Mouse (Mus musculus) midbrain, postnatal 0 days (tissue): ENCODE measurements around the gene Hcrtr1. TPM values are rescaled to one million over a fixed set of nuclear protein-coding genes. Genes with fewer than 3 reads are reported as not detected.

Experiments used
- ATAC-seq: fragments of 200-750 bp; cut with Nextera tagmentation; 2 replicates; pipeline ENCODE4 v1.8.0; 2017; ENCODE audit warnings: moderate number of reproducible peaks, mild to moderate bottlenecking, moderate TSS enrichment, moderate library complexity; ENCODE audit not compliant: low FRiP score
- DNase-seq: peaks from one replicate; pipeline ENCODE4 v3.0.0-alpha.2; 2015; ENCODE audit warnings: low spot score
- H3K27ac ChIP-seq: fragments of 300-500 bp; sonication (generic); 2 replicates; pipeline ENCODE4 v1.5.1; 2014; ENCODE audit warnings: low read depth, mild to moderate bottlenecking, low read length, mixed read lengths
- H3K27me3 ChIP-seq: fragments of 300-500 bp; sonication (generic); 2 replicates; pipeline ENCODE4 v1.6.1; 2014; ENCODE audit warnings: low read length, control low read depth, mixed read lengths; ENCODE audit not compliant: insufficient read depth
- H3K36me3 ChIP-seq: fragments of 300-500 bp; sonication (generic); 2 replicates; pipeline ENCODE4 v1.6.1; 2014; ENCODE audit warnings: low read length, control low read depth, mixed read lengths; ENCODE audit not compliant: insufficient read depth
- H3K4me1 ChIP-seq: fragments of 300-500 bp; sonication (generic); 2 replicates; pipeline ENCODE4 v1.6.1; 2014; ENCODE audit warnings: mild to moderate bottlenecking, control low read depth, antibody characterized with exemption, low read length, mixed read lengths; ENCODE audit not compliant: insufficient read depth
- H3K4me2 ChIP-seq: fragments of 300-500 bp; sonication (generic); 2 replicates; pipeline ENCODE4 v1.6.1; 2014; ENCODE audit warnings: low read depth, mild to moderate bottlenecking, low read length, mixed read lengths; ENCODE audit not compliant: poor library complexity, severe bottlenecking
- H3K4me3 ChIP-seq: fragments of 300-500 bp; sonication (generic); 2 replicates; pipeline ENCODE4 v1.5.1; 2014; ENCODE audit warnings: low read depth, mild to moderate bottlenecking, low read length, moderate library complexity
- H3K9ac ChIP-seq: fragments of 300-500 bp; sonication (generic); replicated peaks from 2 replicates; pipeline ENCODE4 v1.6.1; 2014; ENCODE audit warnings: mild to moderate bottlenecking, low read length, moderate library complexity, mixed read lengths; ENCODE audit not compliant: poor library complexity, severe bottlenecking
- H3K9me3 ChIP-seq: fragments of 300-500 bp; sonication (generic); 2 replicates; pipeline ENCODE4 v1.6.1; 2016; ENCODE audit warnings: low read length, control low read depth
- CTCF ChIP-seq: IDR thresholded peaks from 2 replicates; pipeline ENCODE4 v1.5.1; 2016; ENCODE audit warnings: antibody characterized with exemption, mild to moderate bottlenecking
- WGBS: fragments of 180-500 bp; shearing (Covaris S2); extraction: QIAGEN DNeasy Blood & Tissue Kit; methylation state at CpG from one replicate; pipeline ENCODE4 v1.1.7; 2014; 5-methylcytosine and 5-hydroxymethylcytosine counted together
- polyA plus RNA-seq: library from polyadenylated mRNA; unstranded; fragments of >200 nt; fragmentation: Nextera tagmentation; extraction: Ambion mirVana; gene quantifications from 2 replicates; pipeline ENCODE4 v1.2.1, GENCODE M21; 2015
- total RNA-seq: library from RNA; depleted of rRNA; stranded (reverse); fragments of >200 nt; gene quantifications from 2 replicates; pipeline ENCODE4 v1.2.3, GENCODE M21; 2014

The Hcrtr1 gene
- total and polyA plus RNA-seq, 2 experiments from 2014 or later, result 13.9 to 20.4 TPM

DNA sequence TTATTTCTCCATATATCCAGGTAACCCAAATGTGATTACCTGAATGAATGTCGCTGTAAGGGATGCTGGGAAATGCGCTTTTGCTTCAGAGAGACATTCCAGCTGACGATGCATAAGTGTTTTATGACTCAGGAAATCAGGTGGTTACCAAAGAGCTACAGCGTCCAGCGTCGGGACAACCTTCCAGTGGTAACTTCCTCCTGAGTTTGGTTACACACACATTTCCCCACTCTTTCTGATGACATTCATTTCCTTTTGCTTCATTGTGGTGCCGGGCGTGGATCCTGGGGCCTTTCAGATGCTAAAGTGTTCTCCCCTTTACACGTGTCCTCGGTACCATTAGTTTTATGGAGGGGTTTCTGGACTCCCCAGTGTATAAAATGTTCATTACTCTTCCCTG, 9.2 kb upstream of the Hcrtr1 start:
- no peaks in the 10 kb centered on the region for H3K9me3 ChIP-seq
- no peak for DNase-seq
- WGBS, result 82% methylated on average over 10 of the region's 10 CpGs

DNA sequence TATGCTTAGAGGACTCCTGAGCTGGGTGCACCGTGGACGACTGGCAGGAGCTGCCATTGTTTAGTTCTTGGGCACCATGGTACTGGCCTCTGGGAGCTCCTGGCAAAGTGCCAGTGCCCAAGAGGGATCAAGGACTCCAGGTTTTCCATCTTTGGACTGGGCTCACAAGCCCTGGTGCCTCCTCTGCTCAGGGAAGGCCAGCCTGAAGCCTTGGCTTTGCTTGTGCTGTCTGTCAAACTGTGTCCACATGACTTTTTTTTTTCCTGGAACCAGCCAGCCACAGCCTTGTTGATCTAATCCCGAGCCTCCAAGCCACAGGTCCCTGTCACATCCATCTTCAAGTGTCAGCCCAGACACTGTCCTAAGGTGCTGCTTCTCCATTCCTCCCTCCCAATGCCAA, 2.6 kb upstream of the Hcrtr1 start:
- peaks cover 4% of the 10 kb centered on the region; the same call in 1 of the 2 replicates for H3K4me1 ChIP-seq
- WGBS, result 29% methylated on average over 3 of the region's 3 CpGs

More for the DNA sequence above, 9.2 kb upstream of the Hcrtr1 start:
- H3K27me3 ChIP-seq, result 0 out of 2 replicates have a peak, but pooled peaks cover 3% of the 10 kb centered on the region
- H3K4me3 ChIP-seq, result no peak overlapping the region
- no peak for TF ChIP-seq CTCF
- H3K36me3 ChIP-seq, result no peaks in the 10 kb centered on the region
- H3K4me1 ChIP-seq, result no peaks in the 10 kb centered on the region
- no peak overlapping the region for H3K4me2 ChIP-seq
- no peak for ATAC-seq
- no peak overlapping the region for H3K27ac ChIP-seq
- no peak overlapping the region for H3K9ac ChIP-seq

DNA sequence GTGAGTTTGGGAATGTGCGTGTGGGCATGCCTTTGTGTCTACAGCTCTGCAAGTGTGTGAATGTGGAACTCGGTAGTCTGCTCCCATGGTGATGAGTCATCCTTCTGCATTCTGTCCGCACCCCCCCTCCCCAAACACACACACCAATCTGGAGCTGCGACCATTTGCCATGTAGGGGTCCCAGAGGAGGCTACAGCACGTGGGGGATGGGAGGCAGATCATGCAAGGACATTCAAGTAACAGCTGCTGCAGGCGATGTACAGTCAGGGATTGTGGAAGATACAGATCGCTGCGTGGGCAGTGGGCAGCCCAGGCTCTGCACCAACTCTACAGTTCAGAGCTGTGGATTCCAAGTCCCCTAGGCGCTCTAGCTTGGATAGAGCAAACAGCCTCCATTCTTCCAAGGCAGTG, 1.8 kb upstream of the Hcrtr1 start:
- Histone ChIP-seq H3K4me1 (peaks cover 4% of the 10 kb centered on the region; the same call in 1 of the 2 replicates), H3K4me2 (no peak overlapping the region), H3K4me3 (no peak overlapping the region), H3K27ac (no peak overlapping the region), H3K9ac (no peak overlapping the region), H3K27me3 (peaks cover 6% of the 10 kb centered on the region), H3K9me3 (no peaks in the 10 kb centered on the region), H3K36me3 (no peaks in the 10 kb centered on the region)
- ATAC-seq, result no peak
- 38% methylated on average over 9 of the region's 9 CpGs for WGBS
- no peak for TF ChIP-seq CTCF
- peak; percentile 66 for DNase-seq

More for the DNA sequence above, 2.6 kb upstream of the Hcrtr1 start:
- ATAC-seq, result no peak
- Histone ChIP-seq H3K36me3 (no peaks in the 10 kb centered on the region), H3K9ac (no peak overlapping the region), H3K4me2 (no peak overlapping the region), H3K27ac (no peak overlapping the region), H3K27me3 (peaks cover 6% of the 10 kb centered on the region), H3K9me3 (no peaks in the 10 kb centered on the region), H3K4me3 (no peak overlapping the region)
- TF ChIP-seq CTCF, result no peak
- DNase-seq, result peak; percentile 21

DNA sequence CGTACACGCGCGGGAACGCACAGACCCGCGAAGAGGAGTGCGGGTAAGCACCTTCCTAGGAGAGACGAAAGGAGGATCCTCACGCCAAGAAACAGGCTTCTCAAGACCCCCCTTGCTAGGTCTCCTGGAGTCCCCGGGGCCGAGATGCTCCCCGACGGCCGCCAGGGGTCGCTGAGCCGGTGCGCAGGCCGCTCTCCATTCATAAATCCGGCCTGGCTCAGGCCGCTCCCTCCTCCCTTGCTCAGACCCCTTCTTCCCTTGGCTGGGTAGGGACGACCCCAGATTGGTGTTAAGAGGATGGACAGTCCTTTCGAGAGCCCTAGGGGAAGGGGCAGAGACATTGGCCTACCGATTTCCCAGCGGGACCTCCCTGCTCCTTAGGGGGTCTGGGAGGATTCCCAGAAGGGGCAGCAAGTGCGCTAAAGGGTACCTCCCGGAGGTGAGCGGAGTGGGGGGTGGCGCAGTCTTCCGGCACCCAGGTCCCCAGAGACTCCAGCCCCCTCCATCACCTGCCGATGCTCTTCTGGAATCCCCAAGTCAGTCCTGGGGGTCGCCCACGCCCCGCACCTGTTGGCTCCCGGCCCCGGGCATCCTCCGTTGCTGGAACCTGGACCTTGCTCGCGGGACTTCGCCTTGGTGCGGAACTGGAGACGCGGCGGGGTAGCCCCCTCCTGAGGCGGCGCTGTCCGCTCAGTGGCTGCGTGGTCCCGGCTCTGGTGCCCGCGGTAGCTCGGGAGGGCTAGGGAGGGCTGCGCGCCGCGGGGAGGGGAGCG, 532 bp downstream of the Hcrtr1 start:
- no peaks in the 10 kb centered on the region for H3K36me3 ChIP-seq
- H3K27me3 ChIP-seq, result peaks cover 6% of the 10 kb centered on the region
- peak; percentile 93 for TF ChIP-seq CTCF
- ATAC-seq (peak; percentile 84), DNase-seq (peak; percentile 80)
- peak overlapping the region; percentile 71 for H3K9ac ChIP-seq
- H3K9me3 ChIP-seq, result no peaks in the 10 kb centered on the region
- WGBS, result under 1% methylated on average over 53 of the region's 57 CpGs
- H3K4me1 ChIP-seq, result peaks cover 4% of the 10 kb centered on the region; the same call in 1 of the 2 replicates
- no peak overlapping the region for H3K27ac ChIP-seq
- peak overlapping the region; percentile 52 for H3K4me3 ChIP-seq
- H3K4me2 ChIP-seq, result peak overlapping the region; percentile 97

DNA sequence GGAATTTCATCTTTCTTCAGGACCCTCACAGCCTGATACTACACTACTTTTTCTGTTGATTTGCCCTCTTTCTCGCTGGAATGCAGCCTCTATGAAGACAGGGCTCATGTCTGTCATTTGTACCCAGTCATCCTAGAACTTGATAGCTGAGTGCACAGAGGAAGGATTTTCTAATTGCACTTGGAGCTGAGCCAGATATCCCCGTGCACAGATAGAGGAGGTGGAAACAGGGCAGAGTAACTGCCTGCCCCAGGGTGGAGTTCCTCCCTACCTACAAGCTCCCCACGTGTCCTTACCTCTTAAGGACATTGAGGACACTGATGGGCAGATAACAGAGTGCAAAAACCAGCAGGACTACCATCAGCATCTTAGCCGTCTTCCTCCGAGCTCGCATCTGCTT, 5.8 kb downstream of the Hcrtr1 start:
- ATAC-seq (no peak), DNase-seq (no peak)
- TF ChIP-seq CTCF, result no peak
- Histone ChIP-seq H3K9me3 (no peaks in the 10 kb centered on the region), H3K4me1 (no peaks in the 10 kb centered on the region), H3K4me3 (no peak overlapping the region), H3K27me3 (peaks cover 6% of the 10 kb centered on the region), H3K27ac (no peak overlapping the region), H3K36me3 (0 out of 2 replicates have a peak, but pooled peaks cover 3% of the 10 kb centered on the region), H3K9ac (no peak overlapping the region), H3K4me2 (no peak overlapping the region)
- 54% methylated on average over 6 of the region's 6 CpGs for WGBS

DNA sequence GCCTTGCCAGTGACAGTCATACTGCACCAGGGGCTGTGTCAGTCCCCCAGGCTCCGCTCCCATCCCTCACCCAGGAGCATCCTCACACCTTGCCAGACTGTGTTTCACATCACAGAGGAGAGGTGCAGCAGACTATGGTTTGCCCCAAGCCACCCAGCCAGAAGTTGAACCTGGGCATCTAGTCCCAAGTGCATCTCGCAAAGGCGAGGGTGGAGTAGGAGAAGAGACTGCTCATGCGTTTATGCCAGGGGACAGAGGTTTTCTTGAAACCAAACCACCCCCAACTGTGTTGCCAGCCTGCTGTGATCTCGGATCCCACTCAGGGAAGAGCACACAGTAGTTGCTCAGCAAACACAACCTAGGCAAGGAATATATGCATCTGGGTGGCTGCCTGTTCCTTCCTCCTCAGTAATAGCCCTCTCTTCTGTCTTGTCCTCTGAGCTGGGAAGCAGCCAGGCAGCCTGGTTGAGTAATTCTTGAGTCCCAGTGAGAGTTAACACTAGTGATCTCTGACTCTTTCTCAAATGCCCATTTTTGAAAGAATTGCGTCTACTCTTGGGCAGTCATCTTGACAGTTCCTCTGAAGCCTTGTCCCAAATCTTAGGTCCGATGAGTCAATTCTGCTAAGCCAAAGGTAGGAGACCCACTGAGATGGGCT, 7.6 kb downstream of the Hcrtr1 start:
- no peak overlapping the region for H3K4me2 ChIP-seq
- no peak for TF ChIP-seq CTCF
- WGBS, result 84% methylated on average over 7 of the region's 7 CpGs
- no peaks in the 10 kb centered on the region for H3K4me1 ChIP-seq
- H3K27ac ChIP-seq, result no peak overlapping the region
- ATAC-seq, result no peak
- H3K9ac ChIP-seq, result no peak overlapping the region
- H3K9me3 ChIP-seq, result no peaks in the 10 kb centered on the region
- peaks cover 16% of the 10 kb centered on the region for H3K36me3 ChIP-seq
- no peak for DNase-seq
- no peak overlapping the region for H3K4me3 ChIP-seq
- H3K27me3 ChIP-seq, result no peaks in the 10 kb centered on the region; the same call in 1 of the 2 replicates
